Mouse (Mus musculus): ENCODE results near the gene Nck2.

Nck2 gene

DNA sequence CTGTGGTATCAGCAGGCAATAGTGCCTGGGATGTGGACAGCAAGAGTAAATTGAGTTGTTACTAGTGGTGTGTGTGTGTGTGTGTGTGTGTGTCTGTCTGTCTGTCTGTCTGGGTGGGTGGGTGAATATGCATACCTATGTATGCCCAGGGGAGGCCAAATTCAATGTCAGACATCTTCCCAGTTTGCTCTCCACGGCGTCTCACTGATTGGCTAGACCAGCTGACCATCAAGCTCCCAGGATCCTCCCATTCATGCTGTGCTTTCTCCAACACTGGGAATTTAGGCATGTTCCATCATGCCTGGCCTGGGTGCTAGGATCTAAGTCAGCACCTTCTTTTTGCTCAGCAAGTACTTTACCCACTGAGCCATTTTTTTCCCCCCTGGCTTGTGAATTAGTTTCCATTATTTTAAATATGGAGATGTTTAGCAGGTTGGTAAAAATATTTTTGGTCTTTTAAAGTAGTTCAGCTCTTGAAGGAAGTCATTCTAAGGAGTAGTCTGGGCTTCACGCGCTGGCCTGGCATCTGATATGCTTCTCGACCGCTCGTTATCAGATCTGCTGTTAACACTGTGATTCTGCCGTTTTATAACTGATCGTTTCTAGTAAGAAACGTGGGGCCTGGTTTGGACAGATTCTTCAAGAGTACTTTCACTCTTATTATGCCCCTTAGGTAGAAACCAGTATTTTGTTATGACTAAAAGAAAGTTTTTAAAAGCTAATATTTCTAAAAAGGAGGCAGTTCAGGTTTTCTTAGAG lies 26.2 kb downstream of the Nck2 start:
- no peak for DNase-seq

DNA sequence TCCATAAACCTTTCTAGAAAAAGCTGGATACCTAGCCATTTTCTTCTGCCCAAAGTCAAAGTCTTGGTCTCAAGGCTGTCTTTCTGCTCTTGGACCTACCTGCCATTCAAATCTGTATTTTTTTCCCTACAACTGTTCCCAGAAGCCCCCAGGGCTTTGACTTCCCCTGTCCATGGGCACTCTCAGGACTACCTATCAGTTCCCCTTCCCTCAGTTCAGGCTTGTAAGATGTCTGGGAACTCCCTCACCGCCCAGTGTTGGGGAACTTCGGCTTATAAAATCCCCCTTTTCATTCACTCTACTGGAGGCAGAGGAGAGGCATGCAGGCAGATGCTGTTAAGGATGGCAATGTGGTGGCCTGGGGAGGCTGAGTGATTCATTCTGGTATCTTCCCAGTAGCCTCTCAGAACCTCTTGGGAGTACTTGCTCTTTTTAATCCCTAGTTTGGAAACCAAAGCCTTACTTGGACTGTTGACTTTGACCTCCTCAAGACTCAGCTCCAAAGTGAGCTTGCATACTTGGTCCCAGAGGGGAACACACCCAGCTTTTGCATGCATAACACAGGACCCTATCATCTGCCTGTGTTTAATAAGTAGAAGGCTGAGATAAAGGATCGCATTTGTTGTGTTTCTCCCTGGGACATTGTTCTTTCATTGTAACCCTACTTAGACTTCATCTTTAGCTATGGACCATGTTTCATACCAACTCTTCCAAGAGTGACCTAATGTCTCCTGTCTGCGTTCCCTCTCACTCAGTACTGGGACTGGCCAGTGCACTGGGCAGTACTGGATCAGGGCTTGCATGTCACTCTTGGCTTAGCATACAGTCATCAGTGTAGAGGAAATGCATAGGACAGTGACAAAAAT lies 27.0 kb downstream of the Nck2 start:
- no peak for DNase-seq

DNA sequence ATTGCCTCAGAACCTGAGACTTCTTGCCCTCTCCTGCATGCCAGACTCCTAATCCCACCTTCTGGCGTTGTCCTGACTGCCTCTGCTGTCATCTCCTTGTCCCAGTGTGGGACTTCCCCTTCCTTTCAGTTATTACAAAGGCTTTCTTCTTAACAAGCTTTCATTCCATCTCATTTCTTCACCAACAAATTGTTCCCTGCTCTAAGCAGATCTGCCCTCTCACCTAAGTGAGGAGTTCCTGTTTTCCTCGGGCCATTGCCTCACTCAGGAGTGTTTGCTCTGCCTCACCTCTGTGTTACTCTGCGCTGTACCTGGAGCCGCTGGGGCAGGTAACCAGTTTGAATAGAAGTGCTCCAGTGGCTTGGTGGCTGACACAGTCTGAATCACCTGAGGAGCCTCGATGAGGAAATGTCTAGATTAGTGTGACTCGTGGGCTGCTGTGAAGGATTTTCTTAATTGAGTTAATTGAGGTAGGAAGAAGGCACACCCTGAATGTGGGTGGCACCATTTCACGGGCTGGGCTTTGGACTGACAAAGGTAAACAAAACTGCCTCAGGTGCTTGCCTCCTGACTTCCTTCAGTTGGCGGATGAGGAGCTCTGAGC lies 27.8 kb downstream of the Nck2 start:
- DNase-seq, result no peak

DNA sequence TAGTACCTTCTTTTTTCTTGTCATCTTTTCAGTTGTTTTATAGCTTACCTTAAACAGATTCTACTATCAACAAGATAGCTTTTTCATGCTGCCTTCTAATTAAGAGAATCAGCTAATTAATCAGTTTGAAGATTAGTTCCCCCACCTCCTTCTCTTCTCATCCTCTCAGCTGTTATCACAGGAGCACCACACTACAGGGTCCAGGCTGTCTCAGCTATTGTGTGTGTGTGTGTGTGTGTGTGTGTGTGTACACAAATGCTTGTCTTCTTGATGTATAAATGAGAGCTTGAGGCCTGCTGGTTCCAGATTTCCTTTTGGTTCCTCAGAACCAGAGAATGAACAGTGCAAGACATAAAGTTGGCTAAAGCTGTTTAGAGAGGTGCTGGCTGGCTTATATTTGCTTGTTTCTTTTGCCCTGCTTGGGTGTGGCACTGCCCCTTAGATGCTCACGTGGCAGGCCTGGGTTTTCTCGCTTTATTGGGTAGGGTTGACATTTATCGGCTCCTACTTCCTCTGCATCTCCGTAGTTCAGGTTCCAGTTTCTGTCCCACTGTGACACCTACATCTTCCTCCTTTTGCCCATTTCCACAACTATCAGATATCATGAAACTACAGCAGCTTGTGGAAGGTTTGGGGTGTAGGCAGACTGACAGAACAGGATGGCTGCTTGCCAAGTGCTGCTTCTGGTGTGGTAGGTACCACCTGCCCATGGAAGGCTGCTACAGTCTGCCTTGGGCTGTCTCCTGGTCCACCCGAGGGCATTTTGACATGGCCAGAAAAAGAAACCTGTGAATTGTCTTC lies 29.6 kb downstream of the Nck2 start:
- peak; percentile 82 for DNase-seq

DNA sequence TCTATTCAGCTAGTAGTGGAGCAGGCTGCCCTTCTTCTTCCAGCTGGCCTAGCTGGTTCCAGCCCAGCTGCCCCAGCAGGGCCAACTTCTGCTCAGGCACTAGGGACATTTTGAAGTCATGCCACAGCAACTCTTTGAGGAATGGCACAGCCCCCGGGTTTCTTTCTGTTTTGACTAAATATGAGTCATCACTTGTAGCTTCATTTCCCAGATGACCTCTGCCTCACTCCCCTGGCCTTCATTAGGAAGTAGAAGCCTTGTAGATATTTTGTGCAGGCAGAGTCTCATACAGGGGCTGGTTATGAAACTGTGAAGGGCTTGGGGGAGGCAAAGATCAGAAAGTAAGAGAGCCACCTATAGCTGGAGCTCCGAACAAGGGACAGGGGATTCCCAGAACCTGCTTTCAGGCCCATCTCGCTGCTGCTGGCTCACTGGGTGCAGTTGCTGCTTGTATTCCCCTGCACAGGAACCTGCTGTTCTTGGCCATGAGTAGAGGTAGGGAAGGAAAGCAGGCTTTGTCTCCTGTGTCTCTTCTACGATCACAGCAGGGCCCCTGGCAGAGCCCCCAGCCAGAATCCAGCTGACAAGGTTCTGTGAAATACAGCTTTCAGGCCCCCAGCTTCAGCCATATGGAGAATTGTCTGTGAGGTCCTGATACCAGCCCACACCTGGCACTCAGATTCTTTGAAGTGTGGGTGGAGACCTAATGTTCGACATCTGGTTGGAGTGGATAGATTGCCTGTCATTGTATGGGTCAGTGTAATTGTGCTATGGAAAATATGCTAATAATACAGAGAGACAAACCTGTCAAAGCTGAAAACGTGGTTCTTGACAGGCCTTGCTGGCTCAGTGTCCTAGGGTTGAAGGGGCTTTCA lies 30.4 kb downstream of the Nck2 start:
- DNase-seq, result peak; percentile 55

DNA sequence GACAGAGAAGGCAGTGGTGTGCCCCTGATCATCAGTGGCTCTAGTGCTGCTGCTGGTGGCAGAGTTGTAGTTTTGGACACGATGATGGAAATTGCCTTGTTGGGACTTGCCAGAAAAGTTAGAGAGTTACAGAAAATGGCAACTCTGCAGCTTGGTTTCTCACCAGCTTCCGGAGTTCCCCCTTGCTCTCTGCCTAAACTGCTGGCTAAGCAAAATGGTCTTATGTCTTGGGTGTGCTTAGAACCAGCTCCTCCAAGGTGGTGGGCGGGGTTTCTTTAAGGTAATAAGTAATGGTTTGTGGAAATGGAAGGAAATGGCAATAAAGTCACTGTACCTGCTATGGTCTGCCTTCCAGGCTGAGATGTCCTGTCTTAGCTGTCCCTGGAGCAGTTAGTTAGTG lies 33.6 kb downstream of the Nck2 start:
- no peak for DNase-seq

DNA sequence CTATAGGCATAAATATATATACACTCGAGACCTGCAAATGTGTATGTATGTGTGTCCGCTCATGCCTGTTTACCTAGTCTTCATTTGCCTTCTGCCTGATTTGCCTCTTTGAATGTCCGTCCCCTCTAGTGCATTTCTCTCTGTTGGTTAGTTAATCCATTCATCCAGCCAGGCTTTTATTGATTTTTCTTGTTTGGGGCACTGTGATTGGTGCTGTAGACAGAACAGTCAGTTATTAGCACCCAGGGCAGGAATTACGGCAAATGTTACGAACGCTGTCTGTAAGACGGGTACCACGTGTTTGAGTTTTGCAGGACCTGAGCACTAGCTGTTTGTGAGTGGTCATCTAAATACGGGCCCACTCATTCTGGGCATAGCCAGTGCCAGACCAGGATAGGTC lies 40.8 kb downstream of the Nck2 start:
- DNase-seq, result no peak

DNA sequence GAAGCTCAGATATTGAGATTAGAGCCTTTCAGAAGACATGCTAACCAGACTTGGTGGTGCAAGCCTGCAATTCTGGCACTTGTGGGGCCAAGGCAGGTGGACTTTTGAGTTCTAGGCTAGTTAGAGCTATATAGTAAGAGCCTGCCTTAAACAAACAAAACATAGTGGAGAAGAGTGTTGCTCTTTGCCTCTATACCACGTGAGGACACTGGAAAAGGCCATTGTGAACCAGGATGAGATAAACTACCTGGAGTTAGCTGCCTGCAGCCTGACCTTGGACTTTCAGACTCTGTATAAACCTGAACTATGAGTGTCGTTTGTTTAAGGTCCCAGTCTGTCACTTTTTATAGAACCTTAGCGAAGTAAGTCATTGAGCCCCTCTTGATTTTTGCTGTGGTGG lies 42.1 kb downstream of the Nck2 start:
- DNase-seq, result no peak

DNA sequence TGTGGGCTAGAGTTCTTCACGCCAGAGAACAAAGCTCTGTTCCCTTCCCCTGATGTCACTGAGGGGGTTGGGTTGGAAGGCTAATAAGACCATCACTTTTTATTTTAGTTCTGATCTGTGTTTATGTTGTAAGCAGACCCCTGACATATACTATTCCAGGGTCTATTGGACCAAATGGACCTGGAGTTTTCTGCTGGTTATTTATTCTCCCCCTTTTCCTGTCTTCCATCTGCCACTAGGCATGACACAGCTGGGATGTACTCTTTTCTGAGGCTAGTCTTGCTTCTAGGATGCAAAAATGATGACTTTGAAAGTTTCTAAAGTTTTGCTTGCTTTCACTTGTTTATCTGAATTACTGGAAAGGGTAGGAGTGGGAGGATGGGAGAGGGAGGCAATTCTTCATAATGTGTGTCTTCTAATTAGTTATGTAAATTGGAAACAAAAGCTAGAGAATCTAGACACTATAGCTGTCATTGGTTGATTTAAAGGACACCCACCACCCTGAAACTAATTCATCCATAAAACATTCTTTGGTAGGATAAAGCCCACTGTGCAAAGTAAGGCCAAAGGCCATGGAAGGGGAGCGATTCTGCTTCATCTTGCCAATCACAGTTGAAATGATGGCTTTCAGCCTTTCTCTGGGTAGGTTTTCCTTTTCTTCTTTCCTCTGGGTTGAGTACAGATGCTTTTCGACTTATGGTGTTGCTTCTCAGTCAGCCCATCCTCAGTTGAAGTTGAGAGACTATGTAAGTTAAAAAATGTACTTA lies 42.8 kb downstream of the Nck2 start:
- DNase-seq, result no peak

DNA sequence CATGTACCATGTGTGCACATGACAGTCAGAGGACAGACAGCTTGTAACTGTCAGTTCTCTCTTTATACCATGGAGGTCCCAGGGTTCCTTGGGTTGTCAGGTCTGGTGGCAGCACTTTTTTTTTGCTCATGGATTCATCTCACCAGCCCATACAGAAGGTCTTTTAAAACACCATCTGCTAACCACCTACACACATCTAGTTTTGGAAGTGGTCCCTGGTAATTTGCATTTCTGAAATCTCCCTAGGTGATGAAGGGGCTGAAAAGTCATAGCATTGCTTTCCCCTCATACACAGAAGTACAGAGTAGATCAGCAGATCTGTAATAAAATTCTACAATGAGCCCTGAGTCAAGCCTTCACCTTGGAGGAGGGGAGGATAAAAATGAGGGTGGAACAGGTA lies 44.9 kb downstream of the Nck2 start:
- no peak for DNase-seq

DNA sequence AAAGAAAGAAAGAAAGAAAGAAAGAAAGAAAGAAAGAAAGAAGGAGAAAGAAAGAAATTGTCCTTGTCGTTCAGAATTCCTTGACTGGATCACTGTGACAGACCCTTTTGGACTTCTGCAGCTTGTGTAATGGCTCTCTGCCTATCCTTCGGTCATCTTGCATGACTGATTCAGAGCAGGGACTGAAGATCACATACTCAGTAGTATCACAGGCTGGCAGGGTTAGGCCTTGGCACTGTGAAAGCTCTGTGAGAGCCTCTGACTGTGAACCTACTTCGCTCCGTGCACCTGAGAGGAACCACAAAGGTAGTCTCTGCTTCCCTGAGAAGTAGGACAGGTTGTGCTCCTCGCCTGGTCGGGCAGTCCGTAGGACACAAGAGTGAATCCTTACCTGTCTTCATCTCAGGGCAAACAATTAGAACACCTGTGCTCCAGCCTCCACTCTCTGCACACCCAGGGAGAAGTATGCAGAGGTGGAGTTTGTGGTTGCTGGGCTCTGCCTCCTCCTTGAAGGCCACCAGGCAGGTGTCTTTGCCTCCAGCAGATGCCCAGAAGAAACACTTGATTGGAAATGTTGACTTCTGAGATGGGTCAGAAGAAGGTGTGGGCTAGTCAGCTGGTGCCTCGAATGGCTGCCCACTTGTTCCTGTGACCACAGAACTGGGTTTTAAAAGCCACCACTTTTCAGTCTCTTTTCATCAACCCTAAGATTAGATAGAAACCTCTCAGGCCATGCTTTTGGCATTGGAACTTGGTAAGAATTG lies 47.3 kb downstream of the Nck2 start:
- DNase-seq, result peak; percentile 39

DNA sequence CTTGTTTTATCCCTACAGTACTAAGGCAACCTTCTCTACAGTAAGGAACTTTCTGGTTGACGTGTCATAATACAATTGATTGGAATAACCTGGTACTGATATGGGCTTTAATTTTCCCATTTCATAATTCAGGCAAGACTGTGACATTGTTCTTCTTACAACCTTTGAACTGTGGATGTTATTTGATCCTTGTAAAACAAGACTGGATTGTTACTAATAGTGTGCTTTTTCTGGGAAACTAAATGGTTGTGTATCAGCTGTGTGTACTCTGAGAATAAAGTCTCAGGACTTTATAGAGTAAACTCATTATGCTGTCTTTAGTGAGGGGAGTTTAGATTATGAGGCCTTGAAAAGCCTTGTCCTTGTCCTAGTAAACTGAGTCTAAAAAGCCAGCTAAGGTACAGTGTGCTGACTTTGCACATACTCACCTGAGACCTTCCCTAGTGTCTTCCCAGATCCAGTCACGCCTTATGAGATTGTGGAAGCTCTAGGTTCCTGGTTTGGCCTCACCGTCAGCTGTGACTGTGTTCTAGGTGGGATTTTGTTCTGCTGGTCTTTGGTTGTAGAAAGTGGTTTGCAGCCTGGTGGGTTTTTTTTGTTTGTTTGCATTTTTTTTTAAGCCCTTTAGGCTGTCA lies 48.5 kb downstream of the Nck2 start:
- no peak for DNase-seq

DNA sequence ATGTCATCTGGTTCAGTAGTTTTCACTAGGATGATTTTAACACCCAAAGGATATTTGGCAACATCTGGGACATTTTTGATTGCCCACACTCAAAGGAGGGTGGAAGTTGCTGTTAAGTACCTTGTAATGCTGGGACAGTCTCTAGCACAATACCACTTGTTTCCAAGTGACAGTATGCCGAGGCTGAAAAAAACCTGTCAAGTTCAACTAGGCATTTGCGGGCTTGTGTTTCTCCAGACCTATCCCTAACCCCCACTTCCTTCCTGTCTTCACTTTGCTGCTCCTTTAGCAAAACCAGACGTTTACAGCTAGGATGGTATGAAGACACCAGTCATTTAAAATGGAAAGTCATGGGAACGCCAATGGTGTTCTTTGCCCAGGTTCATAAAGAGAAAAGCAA lies 51.7 kb downstream of the Nck2 start:
- no peak for DNase-seq

DNA sequence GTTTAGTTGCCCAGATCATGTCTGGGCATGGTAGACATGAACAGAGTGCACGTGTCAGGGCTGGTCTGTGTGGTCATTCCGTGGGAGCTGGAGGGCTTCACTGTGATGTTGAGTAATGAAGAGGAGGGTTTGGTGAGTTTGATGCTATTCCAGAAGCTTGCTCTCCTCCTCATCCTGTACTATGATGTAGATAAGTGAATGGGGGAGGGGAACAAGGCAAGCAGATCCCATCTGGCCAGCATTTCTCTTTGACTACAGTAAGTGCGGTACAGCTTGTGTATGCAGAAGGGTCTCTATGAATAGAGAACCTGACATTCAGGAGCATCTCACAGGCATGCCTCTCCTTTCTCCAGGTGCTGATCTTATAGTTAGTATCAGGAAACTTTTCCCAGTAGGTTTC lies 52.6 kb downstream of the Nck2 start:
- no peak for DNase-seq

DNA sequence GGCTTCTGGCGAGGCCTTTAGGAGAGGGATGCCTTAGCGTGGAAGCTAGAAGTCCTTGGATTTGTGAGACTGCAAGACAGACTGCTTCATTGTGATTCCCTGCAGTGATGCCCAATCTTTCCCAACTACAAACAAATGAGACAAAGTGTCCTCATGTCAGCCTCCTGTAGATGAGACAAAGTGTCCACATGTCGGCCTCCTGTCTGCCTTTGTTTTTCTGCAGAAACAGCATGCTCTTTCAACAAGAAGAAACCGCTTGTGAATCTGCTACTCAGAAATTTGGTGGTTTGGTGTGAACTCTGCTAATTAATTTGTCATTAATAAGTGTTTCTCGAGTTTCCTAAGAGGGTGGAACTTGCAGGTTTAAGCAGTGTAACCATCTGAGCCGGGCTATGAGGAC lies 53.6 kb downstream of the Nck2 start:
- DNase-seq, result peak; percentile 27

DNA sequence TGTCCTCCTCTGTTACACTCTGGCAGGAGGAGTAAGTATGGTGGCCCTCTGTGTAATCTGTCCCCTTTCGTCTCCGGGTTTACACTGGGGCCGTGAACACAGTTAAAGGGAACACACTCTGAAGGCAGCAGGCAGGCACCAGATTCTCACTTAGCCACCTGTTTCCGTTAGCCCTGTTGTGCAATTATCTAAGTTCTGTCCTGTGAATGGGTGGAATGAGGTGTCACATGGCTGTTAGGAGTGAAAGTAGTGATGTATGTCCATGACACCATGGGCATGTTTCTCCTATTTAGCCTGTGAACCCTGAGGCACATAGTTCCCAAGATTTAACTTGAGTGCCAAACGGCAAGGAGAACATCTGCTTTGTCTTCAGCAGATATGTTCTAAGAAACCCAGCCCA lies 55.7 kb downstream of the Nck2 start:
- no peak for DNase-seq

DNA sequence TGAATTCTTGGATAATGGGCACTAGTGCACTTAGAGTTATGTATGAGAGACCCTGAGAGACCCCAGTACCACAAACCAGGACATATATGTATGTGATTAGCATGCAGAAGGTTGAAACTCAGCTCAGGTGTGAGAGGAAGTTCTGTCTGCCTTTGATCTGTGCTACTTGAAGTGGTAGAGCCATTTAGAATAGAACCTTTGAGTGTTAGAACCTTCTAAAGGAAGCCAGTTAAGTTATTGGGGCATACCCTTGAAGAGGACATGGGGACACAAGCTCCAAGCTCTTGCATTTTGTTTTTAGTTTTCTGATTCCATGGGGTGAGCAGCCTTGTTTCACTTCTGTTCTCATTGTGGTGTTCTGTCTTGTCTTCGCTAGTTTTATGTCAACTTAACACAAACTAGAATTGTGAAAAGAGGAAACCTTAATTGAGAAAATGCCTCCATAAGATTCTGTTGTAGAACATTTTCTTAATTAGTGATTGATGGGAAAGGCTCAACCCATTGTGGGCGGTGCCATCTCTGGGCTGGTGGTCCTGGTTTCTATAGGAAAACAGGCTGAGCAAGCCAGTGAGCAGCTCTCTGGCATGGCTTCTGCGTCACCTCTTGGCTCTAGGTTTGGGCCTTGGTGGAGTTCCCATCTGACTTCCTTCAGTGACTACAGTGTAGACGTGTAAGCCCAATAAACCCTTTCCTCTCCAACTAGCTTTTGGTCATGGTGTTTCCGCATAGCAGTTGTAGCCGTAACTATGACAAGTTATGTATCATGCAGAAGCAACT lies 57.0 kb downstream of the Nck2 start:
- DNase-seq, result no peak

DNA sequence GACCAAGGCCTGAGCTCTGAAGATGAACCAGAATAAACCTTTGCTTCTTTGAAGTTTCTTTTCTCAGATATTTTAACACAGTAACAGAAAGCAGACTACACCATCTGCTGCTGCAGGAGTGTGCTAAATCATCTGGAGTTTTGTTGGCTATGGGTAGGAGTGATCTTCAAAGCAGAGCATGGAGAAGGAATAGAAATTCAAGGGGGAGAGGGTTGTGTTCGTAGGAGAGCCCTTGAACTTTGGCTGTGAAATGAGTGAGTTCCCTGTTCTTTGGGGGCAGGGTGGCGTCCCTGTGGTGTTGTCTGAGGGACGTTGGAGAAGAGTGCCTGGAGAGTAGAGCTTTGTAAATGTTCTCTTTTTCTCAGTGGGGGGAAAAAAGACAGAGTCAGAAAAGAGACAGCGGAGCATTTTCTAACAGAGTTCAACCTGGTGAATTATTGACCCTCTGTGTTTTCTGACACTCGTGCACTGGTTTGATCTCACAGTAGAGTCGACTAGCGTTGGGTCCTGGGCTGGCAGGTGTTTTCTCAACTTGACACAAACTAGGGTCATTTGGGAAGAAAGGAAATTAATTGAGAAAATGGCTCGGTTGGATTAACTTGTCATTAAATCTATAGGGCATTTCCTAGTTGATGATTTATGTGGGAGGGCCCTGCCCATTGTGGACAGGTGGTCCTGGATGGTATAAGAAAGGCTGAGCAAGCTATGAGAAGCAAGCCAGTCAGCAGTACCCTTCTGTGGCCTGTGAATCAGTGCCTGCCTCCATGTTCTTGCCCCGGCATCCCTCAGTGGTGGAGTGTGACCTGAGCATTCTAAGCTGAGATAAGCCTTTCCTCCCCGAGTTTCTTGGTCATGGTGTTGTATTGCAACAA lies 57.8 kb downstream of the Nck2 start:
- no peak for DNase-seq
